Mouse (Mus musculus): ENCODE measurements at regions not wholly inside any gene's neighbourhood (a gene's known extent, or its start where the extent isn't known, plus 50 kb on each side); places are given as distances from the start of the nearest gene placed in this dataset.
A peak's percentile ranks its signal among the peaks of the same experiment; 100 is the strongest.

DNA sequence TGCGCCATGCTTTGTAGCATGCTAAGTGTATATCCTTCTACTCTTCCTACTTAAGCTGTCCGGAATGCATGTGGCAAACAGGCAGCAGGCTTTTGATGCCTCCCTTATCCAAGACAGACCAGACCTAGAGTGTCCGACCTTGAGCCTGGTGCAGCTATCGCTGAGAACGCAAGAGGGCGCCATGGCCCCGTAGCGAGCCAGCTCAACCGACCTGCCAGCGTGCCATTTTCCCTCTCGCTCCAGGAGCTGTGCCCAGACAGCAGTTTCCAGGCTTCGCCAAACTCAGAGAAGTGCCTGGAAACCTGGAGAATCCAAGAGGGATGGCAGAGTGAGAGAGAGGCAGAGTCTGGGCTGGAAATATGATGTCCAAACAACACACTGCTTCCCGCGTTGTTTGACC, 155.8 kb upstream of the Gm12830 start:
- no peaks in the 10 kb centered on the region for H3K4me1 ChIP-seq (replicated peaks; ENCODE audit: control insufficient read depth, insufficient read depth, low read length)
- peaks cover 57% of the 10 kb centered on the region for H3K27me3 ChIP-seq (replicated peaks; ENCODE audit: control insufficient read depth, insufficient read depth, low read length)
- no peaks in the 10 kb centered on the region for H3K36me3 ChIP-seq (ENCODE audit: control insufficient read depth, insufficient read depth, low read length)
- H3K4me3 ChIP-seq (ENCODE audit: low read depth, low read length) = no peak overlapping the region
- DNase-seq (ENCODE audit: low spot score) = peak; percentile 90
- H3K27ac ChIP-seq (ENCODE audit: low read depth) = no peak overlapping the region
- H3K9me3 ChIP-seq (ENCODE audit: control insufficient read depth, low read length) = no peaks in the 10 kb centered on the region
- 1% methylated on average over 14 of the region's 14 CpGs for WGBS
- H3K9ac ChIP-seq (ENCODE audit: low read length) = no peak overlapping the region
- peak; percentile 44 for ATAC-seq (replicated peaks; ENCODE audit: low FRiP score, low TSS enrichment, low read depth)
- peak overlapping the region; percentile 20; the same call in 1 of the 2 replicates for H3K4me2 ChIP-seq (ENCODE audit: low read length)

DNA sequence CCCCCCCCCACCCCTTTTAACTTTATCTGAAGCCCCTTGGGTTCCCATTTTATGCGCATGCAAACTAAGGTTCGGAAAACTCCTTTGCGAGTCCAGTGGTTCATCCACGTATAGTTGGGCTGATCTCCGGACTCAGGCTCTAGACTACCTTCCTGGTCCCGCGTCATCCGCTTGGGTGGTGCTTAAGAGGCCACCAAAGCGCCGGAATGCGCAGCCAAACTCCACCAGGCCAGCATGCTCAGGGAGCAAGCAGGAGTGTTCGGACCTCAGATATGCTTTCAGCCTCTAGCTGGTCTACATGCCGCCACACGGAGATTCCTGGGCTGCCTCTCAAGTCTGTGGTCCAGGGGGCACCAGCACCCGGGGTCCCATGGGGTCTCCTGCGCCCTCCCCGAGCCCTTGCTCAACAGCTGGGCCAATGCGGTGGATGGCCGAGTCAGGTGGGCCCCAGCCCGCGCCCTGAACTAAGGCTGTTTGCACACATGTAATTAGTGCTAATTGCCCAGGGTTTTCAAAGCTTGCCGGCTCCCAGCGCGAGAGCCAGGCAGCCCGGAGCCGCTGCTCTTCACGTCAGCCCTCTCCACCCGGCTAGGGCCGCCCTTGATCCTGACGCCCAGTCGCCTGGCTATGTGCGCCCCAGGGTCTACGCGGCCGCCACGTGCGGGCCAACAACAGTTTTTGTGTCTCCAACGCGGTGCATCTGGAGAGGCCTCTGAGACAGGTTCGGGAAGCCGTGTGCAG, 155.1 kb upstream of the Gm12830 start:
- WGBS = 6% methylated on average over 41 of the region's 41 CpGs
- H3K27ac ChIP-seq (ENCODE audit: low read depth) = no peak overlapping the region
- DNase-seq (ENCODE audit: low spot score) (peak; percentile 71), ATAC-seq (replicated peaks; ENCODE audit: low FRiP score, low TSS enrichment, low read depth) (peak; percentile 36)
- H3K36me3 ChIP-seq (ENCODE audit: control insufficient read depth, insufficient read depth, low read length) = no peaks in the 10 kb centered on the region
- H3K27me3 ChIP-seq (replicated peaks; ENCODE audit: control insufficient read depth, insufficient read depth, low read length) = peaks cover 59% of the 10 kb centered on the region
- no peaks in the 10 kb centered on the region for H3K4me1 ChIP-seq (replicated peaks; ENCODE audit: control insufficient read depth, insufficient read depth, low read length)
- no peak overlapping the region for H3K9ac ChIP-seq (ENCODE audit: low read length)
- peak overlapping the region; percentile 9 for H3K4me3 ChIP-seq (ENCODE audit: low read depth, low read length)
- peak overlapping the region; percentile 21 for H3K4me2 ChIP-seq (ENCODE audit: low read length)
- no peaks in the 10 kb centered on the region for H3K9me3 ChIP-seq (ENCODE audit: control insufficient read depth, low read length)

DNA sequence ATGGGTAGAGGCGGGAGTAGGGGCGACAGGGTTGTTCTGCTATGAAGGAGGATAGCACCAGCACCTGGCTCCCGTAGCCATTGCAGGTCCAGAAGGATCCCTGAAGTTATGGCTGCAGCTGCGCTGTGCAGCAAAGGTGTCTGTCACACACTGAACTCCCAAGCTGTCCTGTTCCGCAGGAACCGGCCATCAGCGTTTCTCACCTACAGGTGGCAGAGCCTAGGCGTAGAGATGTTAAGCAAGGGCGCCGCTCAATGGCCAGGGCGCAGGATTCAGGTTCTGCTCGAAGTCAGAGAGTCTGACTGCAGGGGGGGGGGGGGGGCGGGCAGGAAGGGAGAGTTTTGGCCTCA, 154.6 kb upstream of the Gm12830 start:
- H3K27ac ChIP-seq (ENCODE audit: low read depth) = no peak overlapping the region
- peak overlapping the region; percentile 9 for H3K4me3 ChIP-seq (ENCODE audit: low read depth, low read length)
- no peaks in the 10 kb centered on the region for H3K9me3 ChIP-seq (ENCODE audit: control insufficient read depth, low read length)
- H3K9ac ChIP-seq (ENCODE audit: low read length) = no peak overlapping the region
- ATAC-seq (replicated peaks; ENCODE audit: low FRiP score, low TSS enrichment, low read depth) (peak; percentile 41), DNase-seq (ENCODE audit: low spot score) (peak; percentile 77)
- no peaks in the 10 kb centered on the region for H3K4me1 ChIP-seq (replicated peaks; ENCODE audit: control insufficient read depth, insufficient read depth, low read length)
- 17% methylated on average over 12 of the region's 13 CpGs for WGBS
- peak overlapping the region; percentile 21 for H3K4me2 ChIP-seq (ENCODE audit: low read length)
- H3K27me3 ChIP-seq (replicated peaks; ENCODE audit: control insufficient read depth, insufficient read depth, low read length) = peaks cover 59% of the 10 kb centered on the region
- H3K36me3 ChIP-seq (ENCODE audit: control insufficient read depth, insufficient read depth, low read length) = no peaks in the 10 kb centered on the region

DNA sequence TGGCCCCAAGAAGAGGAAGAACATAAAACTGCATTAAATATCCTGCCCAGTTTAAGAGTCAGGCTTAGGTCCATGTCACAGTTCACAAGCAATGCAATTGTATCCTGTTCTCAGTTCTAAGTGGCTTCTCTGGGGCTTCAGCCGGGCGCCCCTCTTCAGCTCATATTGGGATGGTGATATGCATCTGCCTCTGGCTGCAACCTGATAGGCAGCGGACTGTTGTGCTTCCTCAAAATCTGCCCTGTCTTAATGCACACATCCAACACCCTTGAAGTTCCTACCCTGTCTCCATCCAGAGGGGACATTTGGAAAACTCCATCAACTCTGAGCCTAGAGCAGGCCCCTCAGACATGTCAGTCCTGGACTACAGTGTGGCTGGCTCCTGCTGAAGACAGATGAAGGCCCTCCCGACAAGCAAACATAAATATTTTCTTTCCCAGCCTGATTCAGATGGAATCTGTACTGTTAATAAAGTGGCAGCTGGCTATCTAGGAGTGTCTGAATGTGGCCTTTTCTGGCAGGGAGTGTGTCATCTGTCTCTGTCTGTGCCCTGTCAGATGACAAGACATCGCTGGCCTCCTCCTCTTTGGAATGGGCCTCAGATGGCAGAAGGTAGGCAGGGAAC, 149.3 kb upstream of the Gm12830 start:
- Histone ChIP-seq H3K4me1 (replicated peaks; ENCODE audit: control insufficient read depth, insufficient read depth, low read length) (no peaks in the 10 kb centered on the region), H3K27ac (ENCODE audit: low read depth) (no peak overlapping the region), H3K9ac (ENCODE audit: low read length) (no peak overlapping the region), H3K27me3 (replicated peaks; ENCODE audit: control insufficient read depth, insufficient read depth, low read length) (peaks cover 27% of the 10 kb centered on the region), H3K4me3 (ENCODE audit: low read depth, low read length) (no peak overlapping the region), H3K4me2 (ENCODE audit: low read length) (no peak overlapping the region), H3K9me3 (ENCODE audit: control insufficient read depth, low read length) (no peaks in the 10 kb centered on the region), H3K36me3 (ENCODE audit: control insufficient read depth, insufficient read depth, low read length) (no peaks in the 10 kb centered on the region)
- ATAC-seq (replicated peaks; ENCODE audit: low FRiP score, low TSS enrichment, low read depth) (no peak), DNase-seq (ENCODE audit: low spot score) (no peak)
- WGBS = 59% methylated on average over 5 of the region's 5 CpGs

DNA sequence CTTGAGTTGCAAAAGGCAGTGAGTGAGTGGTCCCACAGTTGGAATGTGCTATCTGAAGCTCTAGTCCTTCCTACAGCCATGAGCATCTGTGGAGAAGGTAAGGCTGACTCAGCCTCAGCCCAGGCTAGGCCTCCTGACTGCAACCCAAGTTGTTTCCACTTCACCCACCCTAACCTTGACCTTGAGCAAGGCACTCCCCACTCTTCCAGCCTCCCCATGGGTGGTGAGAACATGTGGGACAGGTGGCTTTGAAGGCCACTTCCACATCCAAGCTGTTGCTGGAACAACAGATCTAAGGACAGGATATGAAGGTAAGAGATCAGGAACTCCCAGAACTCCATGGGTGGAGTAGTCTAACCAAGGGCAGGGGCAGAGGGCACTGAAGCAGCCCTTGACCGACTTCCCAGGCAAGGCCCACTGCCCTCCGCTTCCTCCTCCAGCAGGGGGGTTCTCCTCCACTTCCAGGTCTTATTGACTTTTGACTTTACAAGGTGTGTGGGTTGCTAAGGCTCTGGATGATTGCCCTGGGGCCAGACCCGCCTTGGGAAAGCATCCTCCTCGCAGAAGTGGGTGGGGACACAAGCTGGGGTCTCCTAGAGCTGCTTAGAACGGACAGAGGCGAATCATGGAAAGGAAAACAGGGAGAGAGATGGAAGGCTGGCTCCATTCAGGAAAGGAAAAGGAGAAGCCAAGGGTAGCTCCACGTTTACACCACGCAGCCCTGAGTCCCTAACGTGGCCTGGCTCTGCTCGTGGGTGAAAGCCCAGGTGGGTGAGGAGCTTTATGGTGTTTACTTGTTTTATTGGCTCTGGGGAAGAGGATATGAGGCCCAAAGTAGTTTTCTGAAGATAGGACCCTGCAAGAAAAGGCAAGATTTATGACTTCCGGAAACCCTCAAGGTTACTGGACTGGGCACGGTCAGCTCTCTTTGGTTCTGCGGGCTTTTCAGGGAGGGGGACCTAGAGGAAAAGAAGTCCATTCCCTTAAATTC, 144.3 kb upstream of the Gm12830 start:
- no peak overlapping the region for H3K27ac ChIP-seq (ENCODE audit: low read depth)

DNA sequence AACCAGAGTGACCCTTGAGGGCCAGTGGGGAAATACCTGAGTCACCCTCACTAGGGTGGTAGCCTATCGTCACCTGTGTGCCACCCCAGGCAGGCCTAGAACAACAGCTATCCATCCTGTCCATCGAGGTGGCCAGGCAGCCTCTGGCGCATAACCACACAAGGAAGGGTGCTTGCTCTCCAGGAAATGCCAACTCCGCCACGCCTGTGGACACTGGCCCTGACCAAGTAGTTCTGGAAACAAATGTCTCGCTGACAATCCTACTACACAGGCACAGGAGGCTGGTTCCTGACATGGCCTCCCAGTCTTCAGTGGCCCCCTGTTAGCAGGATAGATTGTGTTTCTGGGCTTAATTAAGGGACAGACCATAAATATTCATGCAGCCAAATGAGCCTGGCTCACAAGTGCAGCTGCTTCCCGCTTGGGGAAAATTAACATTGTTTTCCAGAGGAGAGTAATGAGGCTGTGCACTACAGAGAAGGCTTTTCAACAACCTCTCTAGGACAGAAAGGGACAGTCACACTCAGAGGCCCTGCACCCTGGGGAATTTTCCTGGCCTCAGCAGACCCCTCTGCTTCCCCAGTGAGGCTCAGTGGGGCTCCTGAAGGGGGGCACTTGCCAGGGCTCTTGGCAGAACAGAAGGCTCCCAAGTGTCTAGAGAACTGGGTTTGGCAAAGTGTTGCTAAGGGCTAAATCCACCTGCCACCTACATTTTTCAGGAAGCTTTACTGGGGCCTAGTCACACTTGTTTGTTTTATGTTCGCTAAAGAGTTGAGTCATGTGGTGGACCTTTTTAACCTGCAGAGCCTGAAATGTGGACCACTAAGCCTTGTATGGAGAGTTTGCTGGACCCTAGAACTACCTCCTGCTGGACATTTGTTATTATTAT, 143.2 kb upstream of the Gm12830 start:
- H3K9me3 ChIP-seq (ENCODE audit: control insufficient read depth, low read length) = no peaks in the 10 kb centered on the region
- no peaks in the 10 kb centered on the region for H3K4me1 ChIP-seq (replicated peaks; ENCODE audit: control insufficient read depth, insufficient read depth, low read length)
- no peak for DNase-seq (ENCODE audit: low spot score)
- WGBS = 60% methylated on average over 8 of the region's 8 CpGs
- H3K4me2 ChIP-seq (ENCODE audit: low read length) = no peak overlapping the region
- ATAC-seq (replicated peaks; ENCODE audit: low FRiP score, low TSS enrichment, low read depth) = no peak
- no peak overlapping the region; the same call in 1 of the 2 replicates for H3K27ac ChIP-seq (ENCODE audit: low read depth)
- H3K27me3 ChIP-seq (replicated peaks; ENCODE audit: control insufficient read depth, insufficient read depth, low read length) = peaks cover 9% of the 10 kb centered on the region; the same call in 1 of the 2 replicates
- H3K4me3 ChIP-seq (ENCODE audit: low read depth, low read length) = no peak overlapping the region
- H3K9ac ChIP-seq (ENCODE audit: low read length) = no peak overlapping the region
- H3K36me3 ChIP-seq (ENCODE audit: control insufficient read depth, insufficient read depth, low read length) = no peaks in the 10 kb centered on the region

More for the DNA sequence above, 144.3 kb upstream of the Gm12830 start:
- Histone ChIP-seq H3K4me2 (ENCODE audit: low read length) (no peak overlapping the region), H3K4me3 (ENCODE audit: low read depth, low read length) (no peak overlapping the region), H3K27me3 (replicated peaks; ENCODE audit: control insufficient read depth, insufficient read depth, low read length) (peaks cover 4% of the 10 kb centered on the region; the same call in 1 of the 2 replicates), H3K9ac (ENCODE audit: low read length) (no peak overlapping the region), H3K36me3 (ENCODE audit: control insufficient read depth, insufficient read depth, low read length) (no peaks in the 10 kb centered on the region), H3K4me1 (replicated peaks; ENCODE audit: control insufficient read depth, insufficient read depth, low read length) (no peaks in the 10 kb centered on the region), H3K9me3 (ENCODE audit: control insufficient read depth, low read length) (no peaks in the 10 kb centered on the region)
- ATAC-seq (replicated peaks; ENCODE audit: low FRiP score, low TSS enrichment, low read depth) (peak; percentile 72), DNase-seq (ENCODE audit: low spot score) (no peak)
- 50% methylated on average over 13 of the region's 13 CpGs for WGBS

DNA sequence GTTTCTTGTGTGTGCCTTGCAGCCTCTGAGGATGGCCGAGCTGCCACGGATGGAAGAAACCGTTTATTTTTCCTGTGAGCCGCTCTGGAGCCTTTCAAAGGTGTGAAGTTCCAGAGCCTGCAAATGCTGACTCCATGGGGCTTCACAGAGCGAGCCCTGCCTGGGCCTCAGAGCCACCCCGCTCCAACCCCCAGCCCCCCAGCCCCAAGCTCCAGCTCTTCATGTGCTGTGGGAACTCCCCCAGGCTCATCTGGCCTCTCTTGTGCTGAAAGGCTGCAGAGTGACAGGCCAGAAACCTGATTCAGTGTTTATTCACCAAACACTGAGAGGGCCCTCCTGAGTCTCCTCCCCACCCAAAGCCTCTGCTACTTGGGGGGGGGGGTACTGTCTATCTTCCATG, 141.2 kb upstream of the Gm12830 start:
- Histone ChIP-seq H3K27me3 (replicated peaks; ENCODE audit: control insufficient read depth, insufficient read depth, low read length) (peaks cover 12% of the 10 kb centered on the region; the same call in 1 of the 2 replicates), H3K9ac (ENCODE audit: low read length) (no peak overlapping the region), H3K4me2 (ENCODE audit: low read length) (no peak overlapping the region), H3K9me3 (ENCODE audit: control insufficient read depth, low read length) (no peaks in the 10 kb centered on the region), H3K36me3 (ENCODE audit: control insufficient read depth, insufficient read depth, low read length) (no peaks in the 10 kb centered on the region), H3K27ac (ENCODE audit: low read depth) (no peak overlapping the region), H3K4me1 (replicated peaks; ENCODE audit: control insufficient read depth, insufficient read depth, low read length) (no peaks in the 10 kb centered on the region), H3K4me3 (ENCODE audit: low read depth, low read length) (no peak overlapping the region)
- ATAC-seq (replicated peaks; ENCODE audit: low FRiP score, low TSS enrichment, low read depth) (no peak), DNase-seq (ENCODE audit: low spot score) (no peak)
- WGBS = 12% methylated on average over 6 of the region's 6 CpGs

DNA sequence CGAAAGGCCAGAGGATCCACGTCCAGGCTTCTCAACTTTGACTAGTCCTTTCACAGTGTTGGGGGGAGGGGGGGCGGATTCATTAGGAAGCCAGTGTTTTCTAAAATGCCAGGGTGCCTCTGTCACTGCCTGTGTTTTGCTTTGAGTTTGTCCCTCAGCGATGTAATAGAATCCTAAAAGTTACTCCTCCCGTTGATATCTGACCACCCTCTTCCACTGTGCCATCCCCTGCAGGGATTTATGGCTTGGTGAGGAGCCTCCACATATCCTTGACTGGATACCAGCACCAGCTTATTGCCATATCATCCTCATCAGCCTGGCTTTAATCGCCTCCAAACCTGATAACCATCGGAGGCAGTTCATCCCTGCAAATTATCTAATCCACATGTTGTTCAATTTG, 138.6 kb upstream of the Gm12830 start:
- DNase-seq (ENCODE audit: low spot score) (no peak), ATAC-seq (replicated peaks; ENCODE audit: low FRiP score, low TSS enrichment, low read depth) (no peak)
- Histone ChIP-seq H3K27ac (ENCODE audit: low read depth) (no peak overlapping the region), H3K9me3 (ENCODE audit: control insufficient read depth, low read length) (no peaks in the 10 kb centered on the region), H3K4me3 (ENCODE audit: low read depth, low read length) (no peak overlapping the region), H3K4me1 (replicated peaks; ENCODE audit: control insufficient read depth, insufficient read depth, low read length) (no peaks in the 10 kb centered on the region), H3K36me3 (ENCODE audit: control insufficient read depth, insufficient read depth, low read length) (no peaks in the 10 kb centered on the region), H3K27me3 (replicated peaks; ENCODE audit: control insufficient read depth, insufficient read depth, low read length) (peaks cover 19% of the 10 kb centered on the region; the same call in 1 of the 2 replicates), H3K9ac (ENCODE audit: low read length) (no peak overlapping the region), H3K4me2 (ENCODE audit: low read length) (no peak overlapping the region)
- 50% methylated on average over 7 of the region's 7 CpGs for WGBS

All from intestine, embryonic 14.5 days (tissue).